Mouse (Mus musculus) lung, adult 2 months (tissue): Measurements from ENCODE around the gene Ly6g5b.

ENCODE experiments used
- CTCF ChIP-seq: fragments of 200-500 bp; IDR thresholded peaks from 2 replicates; pipeline ENCODE4 v1.5.1; 2011; ENCODE audit warnings: mild to moderate bottlenecking, low read length, control low read depth; ENCODE audit not compliant: insufficient read depth
- POLR2A ChIP-seq: fragments of 200-500 bp; IDR thresholded peaks from 2 replicates; pipeline ENCODE4 v1.6.1; 2011; ENCODE audit warnings: low read depth, mild to moderate bottlenecking, control low read depth, low read length, borderline replicate concordance; ENCODE audit errors: extremely low read depth

DNA sequence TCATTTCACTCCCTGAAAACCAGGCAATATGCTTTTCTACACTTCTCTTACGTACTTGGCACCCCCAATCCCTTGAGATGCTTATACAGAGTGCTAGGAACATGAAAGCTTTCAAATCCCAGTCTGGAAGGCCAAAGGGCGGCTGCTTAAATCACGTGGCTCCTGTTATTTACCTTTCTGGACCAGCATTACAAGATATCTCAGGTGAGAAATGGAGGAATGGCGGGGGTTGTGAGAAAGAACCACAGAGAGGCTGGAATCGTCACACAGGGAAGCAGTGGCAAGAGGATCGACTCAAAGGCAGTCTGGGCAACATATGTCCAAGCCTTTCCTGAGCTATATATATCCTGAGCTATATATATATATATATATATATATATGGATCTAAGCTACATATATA, 10.3 kb upstream of the Ly6g5b start:
- TF ChIP-seq POLR2A (no peak), CTCF (no peak)
